Mouse (Mus musculus) MEL (cell line): ENCODE data around the gene Cd99l2.

Experiments
- CTCF ChIP-seq, 3 experiments: IDR thresholded peaks in 2 of 3; conservative IDR thresholded peaks in 1 of 3; 2 replicates each; pipeline ENCODE4 v1.5.1; 2011 to 2012; ENCODE audit warnings: low read length in 3 of 3, low read depth in 2 of 3, mild to moderate bottlenecking in 2 of 3, improper control_type of control experiment in 1 of 3, inconsistent platforms in 1 of 3, mixed read lengths in 1 of 3, moderate library complexity in 1 of 3; ENCODE audit not compliant: control insufficient read depth in 1 of 3, insufficient read depth in 1 of 3, poor library complexity in 1 of 3, severe bottlenecking in 1 of 3
- EP300 ChIP-seq, 2 experiments: IDR thresholded peaks; 2 replicates each; pipeline ENCODE4 v1.6.1; 2011; ENCODE audit warnings: improper control_type of control experiment in 2 of 2, low read length in 2 of 2, low read depth in 1 of 2, mild to moderate bottlenecking in 1 of 2
- ETS1 ChIP-seq: IDR thresholded peaks from 2 replicates; pipeline ENCODE4 v1.6.1; 2012; ENCODE audit warnings: low read depth, mild to moderate bottlenecking, inconsistent platforms, low read length, improper control_type of control experiment, moderate library complexity
- GABPA ChIP-seq: IDR thresholded peaks from 2 replicates; pipeline ENCODE4 v1.6.1; 2012; ENCODE audit warnings: low read depth, mild to moderate bottlenecking, inconsistent platforms, low read length, improper control_type of control experiment, moderate library complexity
- USF2 ChIP-seq, 2 experiments: IDR thresholded peaks; 2 replicates each; pipeline ENCODE4 v1.6.1; 2011 to 2012; ENCODE audit warnings: improper control_type of control experiment in 2 of 2, low read length in 2 of 2, borderline replicate concordance in 1 of 2, inconsistent platforms in 1 of 2, low read depth in 1 of 2, mild to moderate bottlenecking in 1 of 2; ENCODE audit not compliant: insufficient read depth in 1 of 2

DNA sequence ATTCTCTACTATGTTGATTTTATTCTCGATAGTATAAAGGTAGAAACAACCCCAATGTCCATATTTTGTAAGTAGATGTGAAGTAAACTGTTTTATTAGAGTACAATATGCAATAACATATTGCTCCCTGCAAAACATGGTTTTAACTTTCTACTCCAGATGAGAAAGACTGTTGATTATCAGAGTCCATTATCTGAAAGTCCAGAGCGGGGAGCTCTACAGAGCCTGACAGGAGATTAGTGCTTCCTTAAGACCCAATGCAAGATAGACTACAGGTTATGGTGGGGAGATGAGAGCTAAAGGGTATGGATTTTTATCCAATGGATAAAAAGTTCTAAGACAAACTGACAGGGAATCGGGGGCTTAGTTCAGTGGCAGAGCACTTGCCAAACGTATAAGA, 26.6 kb upstream of the Cd99l2 start:
- no peak for TF ChIP-seq CTCF (IDR thresholded peaks at IDR 0.05 in 2 of 3, conservative IDR thresholded peaks at IDR 0.05 in 1 of 3; ENCODE audit: control insufficient read depth in 1 of 3, insufficient read depth in 1 of 3, low read depth in 2 of 3, low read length in 3 of 3, poor library complexity in 1 of 3, severe bottlenecking in 1 of 3)
- no peak for TF ChIP-seq GABPA
- TF ChIP-seq USF2 (IDR thresholded peaks at IDR 0.05; ENCODE audit: borderline replicate concordance in 1 of 2, insufficient read depth in 1 of 2, low read depth in 1 of 2, low read length in 2 of 2), result no peak
- no peak for TF ChIP-seq ETS1
- TF ChIP-seq EP300 (IDR thresholded peaks at IDR 0.05; ENCODE audit: low read depth in 1 of 2, low read length in 2 of 2), result peak in 1 of 2 experiments; percentile 59; a peak in 2 of 4 replicates
